Mouse (Mus musculus): ENCODE results near the gene Chaf1a. TPM values are rescaled to one million over a fixed set of nuclear protein-coding genes. Genes with fewer than 3 reads are reported as not detected.

Chaf1a gene
- polyA plus RNA-seq, 1 experiment from 2014 or later = 38.0 TPM

GRCm38 (mm10) chr17:56016793-56017785 is 23.1 kb upstream of the Chaf1a start:
- 83% methylated on average over 15 of the region's 15 CpGs for WGBS
- Histone ChIP-seq H3K9ac (ENCODE audit: low read length) (no peak overlapping the region), H3K9me3 (ENCODE audit: control insufficient read depth, low read length) (no peaks in the 10 kb centered on the region), H3K4me1 (replicated peaks; ENCODE audit: control insufficient read depth, insufficient read depth, low read length) (no peaks in the 10 kb centered on the region), H3K4me3 (ENCODE audit: low read depth, low read length) (no peak overlapping the region), H3K27me3 (ENCODE audit: control insufficient read depth, insufficient read depth, low read length) (no peaks in the 10 kb centered on the region), H3K4me2 (ENCODE audit: low read depth, low read length, severe bottlenecking) (no peak overlapping the region), H3K36me3 (ENCODE audit: control insufficient read depth, insufficient read depth, low read length) (peaks cover 25% of the 10 kb centered on the region), H3K27ac (ENCODE audit: low read depth, low read length) (no peak overlapping the region)
- DNase-seq (ENCODE audit: low spot score) (no peak), ATAC-seq (replicated peaks; ENCODE audit: low FRiP score) (no peak)

GRCm38 (mm10) chr17:56017848-56018247 is 22.4 kb upstream of the Chaf1a start:
- no peaks in the 10 kb centered on the region for H3K4me1 ChIP-seq (replicated peaks; ENCODE audit: control insufficient read depth, insufficient read depth, low read length)
- no peaks in the 10 kb centered on the region for H3K27me3 ChIP-seq (ENCODE audit: control insufficient read depth, insufficient read depth, low read length)
- H3K36me3 ChIP-seq (ENCODE audit: control insufficient read depth, insufficient read depth, low read length) = peaks cover 24% of the 10 kb centered on the region
- ATAC-seq (replicated peaks; ENCODE audit: low FRiP score) (no peak), DNase-seq (ENCODE audit: low spot score) (no peak)
- H3K4me2 ChIP-seq (ENCODE audit: low read depth, low read length, severe bottlenecking) = no peak overlapping the region
- H3K27ac ChIP-seq (ENCODE audit: low read depth, low read length) = no peak overlapping the region
- H3K9ac ChIP-seq (ENCODE audit: low read length) = no peak overlapping the region
- H3K4me3 ChIP-seq (ENCODE audit: low read depth, low read length) = no peak overlapping the region
- H3K9me3 ChIP-seq (ENCODE audit: control insufficient read depth, low read length) = no peaks in the 10 kb centered on the region
- WGBS = 94% methylated on average over 7 of the region's 7 CpGs

- H3K27ac ChIP-seq (ENCODE audit: low read depth, low read length) = no peak overlapping the region
- ATAC-seq (replicated peaks; ENCODE audit: low FRiP score) = 0 out of 2 replicates have a peak, but pooled peaks have one; percentile 9
- peaks cover 24% of the 10 kb centered on the region for H3K36me3 ChIP-seq (ENCODE audit: control insufficient read depth, insufficient read depth, low read length)
- H3K27me3 ChIP-seq (ENCODE audit: control insufficient read depth, insufficient read depth, low read length) = no peaks in the 10 kb centered on the region
- no peak overlapping the region for H3K4me3 ChIP-seq (ENCODE audit: low read depth, low read length)
- 76% methylated on average over 20 of the region's 20 CpGs for WGBS
- H3K9me3 ChIP-seq (ENCODE audit: control insufficient read depth, low read length) = no peaks in the 10 kb centered on the region
- no peak overlapping the region for H3K9ac ChIP-seq (ENCODE audit: low read length)
- no peak overlapping the region for H3K4me2 ChIP-seq (ENCODE audit: low read depth, low read length, severe bottlenecking)
- DNase-seq (ENCODE audit: low spot score) = no peak
- no peaks in the 10 kb centered on the region for H3K4me1 ChIP-seq (replicated peaks; ENCODE audit: control insufficient read depth, insufficient read depth, low read length)
These were observed 21.7 kb upstream of the Chaf1a start for GRCm38 (mm10) chr17:56018347-56019131.

- ATAC-seq (replicated peaks; ENCODE audit: low FRiP score) (no peak), DNase-seq (ENCODE audit: low spot score) (no peak)
- Histone ChIP-seq H3K36me3 (ENCODE audit: control insufficient read depth, insufficient read depth, low read length) (peaks cover 20% of the 10 kb centered on the region), H3K9me3 (ENCODE audit: control insufficient read depth, low read length) (no peaks in the 10 kb centered on the region), H3K4me2 (ENCODE audit: low read depth, low read length, severe bottlenecking) (no peak overlapping the region), H3K4me3 (ENCODE audit: low read depth, low read length) (no peak overlapping the region), H3K4me1 (replicated peaks; ENCODE audit: control insufficient read depth, insufficient read depth, low read length) (no peaks in the 10 kb centered on the region), H3K9ac (ENCODE audit: low read length) (no peak overlapping the region), H3K27me3 (ENCODE audit: control insufficient read depth, insufficient read depth, low read length) (no peaks in the 10 kb centered on the region), H3K27ac (ENCODE audit: low read depth, low read length) (no peak overlapping the region)
- WGBS = 92% methylated on average over 6 of the region's 6 CpGs
These were observed 19.7 kb upstream of the Chaf1a start for GRCm38 (mm10) chr17:56020400-56021084.

GRCm38 (mm10) chr17:56021161-56021910 is 18.9 kb upstream of the Chaf1a start:
- no peak overlapping the region for H3K9ac ChIP-seq (ENCODE audit: low read length)
- DNase-seq (ENCODE audit: low spot score) (no peak), ATAC-seq (replicated peaks; ENCODE audit: low FRiP score) (no peak)
- no peaks in the 10 kb centered on the region for H3K9me3 ChIP-seq (ENCODE audit: control insufficient read depth, low read length)
- no peaks in the 10 kb centered on the region for H3K4me1 ChIP-seq (replicated peaks; ENCODE audit: control insufficient read depth, insufficient read depth, low read length)
- no peak overlapping the region for H3K27ac ChIP-seq (ENCODE audit: low read depth, low read length)
- H3K4me3 ChIP-seq (ENCODE audit: low read depth, low read length) = no peak overlapping the region
- H3K27me3 ChIP-seq (ENCODE audit: control insufficient read depth, insufficient read depth, low read length) = no peaks in the 10 kb centered on the region
- peaks cover 14% of the 10 kb centered on the region for H3K36me3 ChIP-seq (ENCODE audit: control insufficient read depth, insufficient read depth, low read length)
- 90% methylated on average over 4 of the region's 4 CpGs for WGBS
- H3K4me2 ChIP-seq (ENCODE audit: low read depth, low read length, severe bottlenecking) = no peak overlapping the region

- WGBS = 66% methylated on average over 2 of the region's 2 CpGs
- H3K27ac ChIP-seq (ENCODE audit: low read depth, low read length) = no peak overlapping the region
These were observed 17.9 kb upstream of the Chaf1a start for GRCm38 (mm10) chr17:56022131-56022988.

GRCm38 (mm10) chr17:56022989-56023290 is 17.3 kb upstream of the Chaf1a start:
- H3K9ac ChIP-seq (ENCODE audit: low read length) = no peak overlapping the region
- H3K4me3 ChIP-seq (ENCODE audit: low read depth, low read length) = no peak overlapping the region
- WGBS = 85% methylated on average over 4 of the region's 4 CpGs
- no peaks in the 10 kb centered on the region for H3K4me1 ChIP-seq (replicated peaks; ENCODE audit: control insufficient read depth, insufficient read depth, low read length)
- no peaks in the 10 kb centered on the region for H3K27me3 ChIP-seq (ENCODE audit: control insufficient read depth, insufficient read depth, low read length)
- H3K9me3 ChIP-seq (ENCODE audit: control insufficient read depth, low read length) = no peaks in the 10 kb centered on the region
- ATAC-seq (replicated peaks; ENCODE audit: low FRiP score) (no peak), DNase-seq (ENCODE audit: low spot score) (no peak)
- H3K36me3 ChIP-seq (ENCODE audit: control insufficient read depth, insufficient read depth, low read length) = peaks cover 6% of the 10 kb centered on the region
- H3K4me2 ChIP-seq (ENCODE audit: low read depth, low read length, severe bottlenecking) = no peak overlapping the region
- H3K27ac ChIP-seq (ENCODE audit: low read depth, low read length) = no peak overlapping the region

More at GRCm38 (mm10) chr17:56022131-56022988, 17.9 kb upstream of the Chaf1a start:
- ATAC-seq (replicated peaks; ENCODE audit: low FRiP score) (no peak), DNase-seq (ENCODE audit: low spot score) (no peak)
- H3K36me3 ChIP-seq (ENCODE audit: control insufficient read depth, insufficient read depth, low read length) = peaks cover 8% of the 10 kb centered on the region
- no peaks in the 10 kb centered on the region for H3K4me1 ChIP-seq (replicated peaks; ENCODE audit: control insufficient read depth, insufficient read depth, low read length)
- no peak overlapping the region for H3K4me3 ChIP-seq (ENCODE audit: low read depth, low read length)
- no peaks in the 10 kb centered on the region for H3K9me3 ChIP-seq (ENCODE audit: control insufficient read depth, low read length)
- H3K27me3 ChIP-seq (ENCODE audit: control insufficient read depth, insufficient read depth, low read length) = no peaks in the 10 kb centered on the region
- H3K9ac ChIP-seq (ENCODE audit: low read length) = no peak overlapping the region
- H3K4me2 ChIP-seq (ENCODE audit: low read depth, low read length, severe bottlenecking) = no peak overlapping the region
